Mouse (Mus musculus) midbrain, embryonic 16.5 days (tissue): Measurements from ENCODE around the gene Arl16. TPM values are rescaled to one million over a fixed set of nuclear protein-coding genes. Genes with fewer than 3 reads are reported as not detected.

Experiments
- ATAC-seq: fragments of 200-750 bp; cut with Nextera tagmentation; 2 replicates; pipeline ENCODE4 v1.8.0; 2017; ENCODE audit warnings: moderate TSS enrichment
- H3K27ac ChIP-seq: fragments of 300-500 bp; sonication (generic); 2 replicates; pipeline ENCODE4 v1.5.1; 2014; ENCODE audit warnings: mild to moderate bottlenecking, low read length, mixed read lengths
- H3K27me3 ChIP-seq: fragments of 300-500 bp; sonication (generic); 2 replicates; pipeline ENCODE4 v1.6.1; 2014; ENCODE audit warnings: low read depth, low read length, mixed read lengths; ENCODE audit not compliant: control insufficient read depth, insufficient read depth
- H3K36me3 ChIP-seq: fragments of 300-500 bp; sonication (generic); 2 replicates; pipeline ENCODE4 v1.6.1; 2014; ENCODE audit warnings: mild to moderate bottlenecking, low read length, moderate library complexity, mixed read lengths; ENCODE audit not compliant: control insufficient read depth, insufficient read depth
- H3K4me1 ChIP-seq: fragments of 300-500 bp; sonication (generic); 2 replicates; pipeline ENCODE4 v1.6.1; 2014; ENCODE audit warnings: mild to moderate bottlenecking, low read length, mixed read lengths; ENCODE audit not compliant: control insufficient read depth, insufficient read depth
- H3K4me2 ChIP-seq: fragments of 300-500 bp; sonication (generic); 2 replicates; pipeline ENCODE4 v1.6.1; 2014; ENCODE audit warnings: mild to moderate bottlenecking, low read length, mixed read lengths
- H3K4me3 ChIP-seq: fragments of 300-500 bp; sonication (generic); 2 replicates; pipeline ENCODE4 v1.5.1; 2014; ENCODE audit warnings: low read depth, mild to moderate bottlenecking, low read length, moderate library complexity, mixed read lengths
- H3K9ac ChIP-seq: fragments of 300-500 bp; sonication (generic); 2 replicates; pipeline ENCODE4 v1.6.1; 2014; ENCODE audit warnings: low read depth, low read length, mixed read lengths
- H3K9me3 ChIP-seq: fragments of 300-500 bp; sonication (generic); replicated peaks from 2 replicates; pipeline ENCODE4 v1.6.1; 2014; ENCODE audit warnings: mild to moderate bottlenecking, low read length, mixed read lengths; ENCODE audit not compliant: control insufficient read depth, poor library complexity, severe bottlenecking
- WGBS: fragments of 180-500 bp; shearing (Covaris S2); extraction: QIAGEN DNeasy Blood & Tissue Kit; methylation state at CpG from one replicate; pipeline ENCODE4 v1.1.7; 2014; 5-methylcytosine and 5-hydroxymethylcytosine counted together
- polyA plus RNA-seq: library from polyadenylated mRNA; unstranded; fragments of >200 nt; fragmentation: Nextera tagmentation; extraction: Ambion mirVana; gene quantifications from 2 replicates; pipeline ENCODE4 v1.2.1, GENCODE M21; 2015

The Arl16 gene
- polyA plus RNA-seq, 1 experiment from 2014 or later = 58.7 TPM

GRCm38 (mm10) chr11:120458847-120459597 lies 8.4 kb downstream of the Arl16 start:
- Histone ChIP-seq H3K4me2 (peak overlapping the region; percentile 94), H3K9me3 (no peaks in the 10 kb centered on the region), H3K9ac (peak overlapping the region; percentile 99), H3K27me3 (no peaks in the 10 kb centered on the region), H3K4me1 (peaks cover 20% of the 10 kb centered on the region), H3K27ac (no peak overlapping the region), H3K36me3 (peaks cover 14% of the 10 kb centered on the region), H3K4me3 (peak overlapping the region; percentile 91)
- ATAC-seq = no peak
- WGBS = 65% methylated on average over 6 of the region's 6 CpGs

GRCm38 (mm10) chr11:120457772-120458751 lies 9.3 kb downstream of the Arl16 start, which contains the start of the genes Oxld1 and Ccdc137:
Oxld1 (minus strand) TSS chr11:120458068.
Ccdc137 (plus strand) TSS chr11:120458115.
- Histone ChIP-seq H3K27ac (peak within 1 kb of the TSS; percentile 88), H3K4me1 (peaks cover 20% of the 10 kb centered on the region), H3K4me2 (peak within 1 kb of the TSS; percentile 94), H3K9ac (peak within 1 kb of the TSS; percentile 99), H3K36me3 (peaks cover 14% of the 10 kb centered on the region), H3K9me3 (no peaks in the 10 kb centered on the region), H3K4me3 (peak within 1 kb of the TSS; percentile 91), H3K27me3 (no peaks in the 10 kb centered on the region)
- 5% methylated on average over 62 of the region's 62 CpGs for WGBS
- peak; percentile 92 for ATAC-seq

- peak; percentile 14; the same call in 1 of the 2 replicates for ATAC-seq
- Histone ChIP-seq H3K4me3 (peak overlapping the region; percentile 91), H3K9ac (peak overlapping the region; percentile 99), H3K27me3 (no peaks in the 10 kb centered on the region), H3K36me3 (peaks cover 12% of the 10 kb centered on the region), H3K4me2 (peak overlapping the region; percentile 94), H3K9me3 (no peaks in the 10 kb centered on the region), H3K27ac (peak overlapping the region; percentile 88), H3K4me1 (peaks cover 20% of the 10 kb centered on the region)
- 33% methylated on average over 14 of the region's 14 CpGs for WGBS
Measured at GRCm38 (mm10) chr11:120457370-120457769, 10.0 kb downstream of the Arl16 start.

GRCm38 (mm10) chr11:120455413-120455812 lies 12.0 kb downstream of the Arl16 start:
- Histone ChIP-seq H3K9ac (no peak overlapping the region), H3K36me3 (no peaks in the 10 kb centered on the region), H3K4me3 (no peak overlapping the region), H3K4me1 (peaks cover 20% of the 10 kb centered on the region), H3K27ac (no peak overlapping the region), H3K4me2 (no peak overlapping the region), H3K9me3 (no peaks in the 10 kb centered on the region), H3K27me3 (no peaks in the 10 kb centered on the region)
- ATAC-seq = no peak
- 93% methylated on average over 7 of the region's 7 CpGs for WGBS

- no peaks in the 10 kb centered on the region for H3K27me3 ChIP-seq
- 95% methylated on average over 4 of the region's 4 CpGs for WGBS
- no peak for ATAC-seq
- no peaks in the 10 kb centered on the region for H3K36me3 ChIP-seq
- peaks cover 20% of the 10 kb centered on the region for H3K4me1 ChIP-seq
- no peak overlapping the region for H3K9ac ChIP-seq
- no peak overlapping the region for H3K4me3 ChIP-seq
- no peak overlapping the region for H3K4me2 ChIP-seq
- no peak overlapping the region for H3K27ac ChIP-seq
- H3K9me3 ChIP-seq = no peaks in the 10 kb centered on the region
Measured at GRCm38 (mm10) chr11:120454965-120455364, 12.4 kb downstream of the Arl16 start.

- ATAC-seq = no peak
- 86% methylated on average over 4 of the region's 4 CpGs for WGBS
- Histone ChIP-seq H3K4me3 (no peak within 1 kb of the TSS), H3K36me3 (no peaks in the 10 kb centered on the region), H3K9me3 (no peaks in the 10 kb centered on the region), H3K4me2 (no peak within 1 kb of the TSS), H3K9ac (no peak within 1 kb of the TSS), H3K4me1 (peaks cover 8% of the 10 kb centered on the region), H3K27me3 (no peaks in the 10 kb centered on the region), H3K27ac (no peak within 1 kb of the TSS)
Measured at GRCm38 (mm10) chr11:120453306-120453705, 14.1 kb downstream of the Arl16 start, which contains the start of gene Pde6g. Pde6g (minus strand) TSS chr11:120453500.

GRCm38 (mm10) chr11:120452246-120452645 lies 15.2 kb downstream of the Arl16 start:
- H3K27ac ChIP-seq = no peak overlapping the region
- H3K27me3 ChIP-seq = no peaks in the 10 kb centered on the region
- no peak overlapping the region for H3K4me3 ChIP-seq
- no peak overlapping the region for H3K9ac ChIP-seq
- H3K4me2 ChIP-seq = no peak overlapping the region
- 67% methylated on average over 3 of the region's 3 CpGs for WGBS
- no peaks in the 10 kb centered on the region for H3K36me3 ChIP-seq
- no peak for ATAC-seq
- H3K9me3 ChIP-seq = no peaks in the 10 kb centered on the region
- H3K4me1 ChIP-seq = peaks cover 5% of the 10 kb centered on the region

GRCm38 (mm10) chr11:120447179-120447578 lies 20.2 kb downstream of the Arl16 start:
- H3K4me3 ChIP-seq = no peak overlapping the region
- no peaks in the 10 kb centered on the region for H3K27me3 ChIP-seq
- H3K36me3 ChIP-seq = no peaks in the 10 kb centered on the region
- no peak overlapping the region for H3K9ac ChIP-seq
- no peaks in the 10 kb centered on the region for H3K4me1 ChIP-seq
- ATAC-seq = no peak
- 77% methylated on average over 7 of the region's 7 CpGs for WGBS
- no peaks in the 10 kb centered on the region for H3K9me3 ChIP-seq
- no peak overlapping the region for H3K27ac ChIP-seq
- H3K4me2 ChIP-seq = no peak overlapping the region
